Mouse (Mus musculus): Measurements from ENCODE around the gene Cpne6. TPM values are rescaled to one million over a fixed set of nuclear protein-coding genes. Genes with fewer than 3 reads are reported as not detected.

The Cpne6 gene
- polyA plus RNA-seq, 1 experiment from 2014 or later = not detected

DNA sequence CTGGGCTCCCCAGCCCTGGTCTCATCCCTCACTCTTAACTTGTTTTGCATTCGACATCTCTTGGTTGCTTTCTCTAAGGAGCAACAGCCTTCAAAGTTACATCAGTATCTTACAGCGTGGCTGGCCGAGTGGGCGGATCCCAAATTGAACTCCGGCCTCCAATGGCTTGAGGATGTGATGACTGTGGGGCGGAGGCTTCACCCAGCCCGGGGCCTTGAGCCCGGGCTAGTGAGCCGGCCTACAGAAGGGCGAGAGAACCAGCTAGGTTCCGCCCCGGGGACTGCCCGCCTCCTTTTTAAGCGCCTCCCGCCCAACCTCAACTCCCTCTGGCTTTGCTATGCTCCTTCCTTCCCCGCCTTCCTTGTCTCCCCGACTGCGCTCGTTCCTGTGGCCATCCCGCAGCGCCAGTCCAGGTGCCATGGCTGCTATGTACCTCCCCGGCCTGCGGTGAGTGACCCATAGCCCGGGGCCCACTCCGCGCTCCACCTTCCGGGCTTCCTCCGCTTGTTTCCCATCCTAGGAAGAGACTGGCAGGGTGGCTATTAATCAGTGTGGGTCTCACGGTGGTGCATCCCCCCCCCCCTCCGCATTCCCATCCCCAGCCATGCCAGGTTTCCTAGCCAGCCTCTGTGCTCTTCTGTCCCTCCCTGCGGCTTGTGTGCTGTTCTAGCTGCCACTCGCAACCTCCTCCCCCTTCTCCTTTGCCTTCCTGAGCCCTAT, 30.0 kb downstream of the Cpne6 start, which contains the start of gene Pck2:
TSS of gene Pck2 (plus strand) at position 200 of the 720 bp plus-strand sequence.
- no peaks in the 10 kb centered on the region for H3K9me3 ChIP-seq (replicated peaks)
- peak within 1 kb of the TSS; percentile 71 for H3K4me3 ChIP-seq
- H3K27ac ChIP-seq = peak within 1 kb of the TSS; percentile 87
- H3K4me1 ChIP-seq = peaks cover 51% of the 10 kb centered on the region
- peaks cover 30% of the 10 kb centered on the region for H3K36me3 ChIP-seq
- 0 out of 2 replicates have a peak, but pooled peaks cover 4% of the 10 kb centered on the region for H3K27me3 ChIP-seq (replicated peaks)
- peak within 1 kb of the TSS; percentile 87 for H3K9ac ChIP-seq
- peak within 1 kb of the TSS; percentile 89 for H3K4me2 ChIP-seq
- peak; percentile 98 for ATAC-seq
- WGBS (ENCODE audit: insufficient replicate concordance) = under 1% methylated on average over 32 of the region's 32 CpGs

- H3K4me1 ChIP-seq = peaks cover 51% of the 10 kb centered on the region
- peak; percentile 38 for ATAC-seq
- peak overlapping the region; percentile 87 for H3K27ac ChIP-seq
- H3K4me3 ChIP-seq = peak overlapping the region; percentile 71
- peak overlapping the region; percentile 87 for H3K9ac ChIP-seq
- H3K27me3 ChIP-seq (replicated peaks) = 0 out of 2 replicates have a peak, but pooled peaks cover 4% of the 10 kb centered on the region
- peak overlapping the region; percentile 89 for H3K4me2 ChIP-seq
- no peaks in the 10 kb centered on the region for H3K9me3 ChIP-seq (replicated peaks)
- peaks cover 37% of the 10 kb centered on the region for H3K36me3 ChIP-seq
- WGBS (ENCODE audit: insufficient replicate concordance) = under 1% methylated on average over 10 of the region's 10 CpGs
Measured at GRCm38 (mm10) chr14:55540787-55541321, 30.6 kb downstream of the Cpne6 start.

DNA sequence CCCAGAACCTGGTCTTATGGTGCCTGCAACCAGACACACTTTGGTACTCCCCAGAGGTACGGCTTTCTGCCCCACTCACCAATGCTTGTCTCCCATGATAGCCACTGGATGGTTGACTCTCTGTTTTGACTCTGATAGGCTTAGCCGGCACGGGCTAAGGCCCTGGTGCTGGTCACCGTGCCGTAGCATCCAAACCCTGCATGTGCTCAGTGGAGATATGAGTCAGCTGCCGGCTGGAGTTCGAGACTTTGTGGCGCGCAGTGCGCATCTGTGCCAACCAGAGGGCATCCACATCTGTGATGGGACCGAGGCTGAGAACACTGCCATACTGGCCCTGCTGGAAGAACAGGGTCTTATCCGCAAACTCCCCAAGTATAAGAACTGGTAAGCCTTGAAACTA, 32.0 kb downstream of the Cpne6 start:
- Histone ChIP-seq H3K4me1 (peaks cover 41% of the 10 kb centered on the region), H3K36me3 (peaks cover 50% of the 10 kb centered on the region), H3K27me3 (replicated peaks) (0 out of 2 replicates have a peak, but pooled peaks cover 4% of the 10 kb centered on the region), H3K27ac (peak overlapping the region; percentile 7; the same call in 1 of the 2 replicates), H3K4me2 (peak overlapping the region; percentile 89), H3K4me3 (no peak overlapping the region), H3K9me3 (replicated peaks) (no peaks in the 10 kb centered on the region), H3K9ac (0 out of 2 replicates have a peak overlapping the region, but pooled peaks have one; percentile 87)
- whole genome bisulfite sequencing (ENCODE audit: insufficient replicate concordance) = 87% methylated on average over 12 of the region's 12 CpGs
- no peak for ATAC-seq

DNA sequence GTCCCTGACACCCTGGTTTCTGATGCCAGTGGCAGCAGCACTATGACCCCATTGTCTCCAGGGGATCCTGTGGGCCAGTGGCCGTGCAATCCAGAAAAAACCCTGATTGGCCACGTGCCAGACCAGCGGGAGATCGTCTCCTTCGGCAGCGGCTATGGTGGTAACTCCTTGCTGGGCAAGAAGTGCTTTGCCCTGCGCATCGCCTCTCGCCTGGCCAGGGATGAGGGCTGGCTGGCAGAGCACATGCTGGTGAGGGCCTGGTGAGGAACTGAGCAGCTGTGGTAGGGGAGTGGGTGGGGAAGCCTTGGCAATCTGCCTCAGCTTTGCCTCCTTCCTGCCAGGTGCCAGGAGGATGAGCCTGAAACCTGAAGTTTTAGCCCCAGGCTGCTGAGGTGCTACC, 34.1 kb downstream of the Cpne6 start:
- Histone ChIP-seq H3K4me3 (no peak overlapping the region), H3K27me3 (replicated peaks) (no peaks in the 10 kb centered on the region), H3K27ac (no peak overlapping the region), H3K9ac (no peak overlapping the region), H3K36me3 (peaks cover 71% of the 10 kb centered on the region), H3K9me3 (replicated peaks) (no peaks in the 10 kb centered on the region), H3K4me1 (peaks cover 29% of the 10 kb centered on the region), H3K4me2 (no peak overlapping the region)
- ATAC-seq = no peak
- 91% methylated on average over 9 of the region's 9 CpGs for WGBS (ENCODE audit: insufficient replicate concordance)

DNA sequence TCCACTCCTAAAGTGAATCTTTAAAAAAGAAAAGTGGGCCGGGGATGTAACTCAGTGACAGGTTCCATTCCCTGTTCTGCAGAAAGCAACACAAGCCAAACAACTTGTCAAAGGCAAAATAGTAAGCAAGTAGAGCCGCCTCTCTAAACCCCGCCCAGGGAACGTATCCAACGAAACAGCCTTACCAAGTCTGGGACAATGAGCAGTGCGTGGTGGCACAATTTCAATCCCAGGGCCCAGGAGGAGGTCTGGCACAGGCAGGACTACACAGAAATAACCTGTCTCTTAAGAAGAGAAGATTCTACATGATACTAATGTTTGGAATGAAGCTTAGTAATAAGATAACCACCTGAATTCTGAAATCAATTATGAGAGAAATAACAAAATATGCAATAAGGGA, 39.9 kb downstream of the Cpne6 start:
- H3K4me2 ChIP-seq = no peak overlapping the region
- WGBS (ENCODE audit: insufficient replicate concordance) = 84% methylated on average over 6 of the region's 6 CpGs
- H3K36me3 ChIP-seq = peaks cover 55% of the 10 kb centered on the region
- ATAC-seq = no peak
- H3K9me3 ChIP-seq (replicated peaks) = no peaks in the 10 kb centered on the region
- H3K4me3 ChIP-seq = no peak overlapping the region
- peaks cover 14% of the 10 kb centered on the region for H3K4me1 ChIP-seq
- H3K9ac ChIP-seq = no peak overlapping the region
- no peak overlapping the region for H3K27ac ChIP-seq
- no peaks in the 10 kb centered on the region for H3K27me3 ChIP-seq (replicated peaks)

GRCm38 (mm10) chr14:55551347-55551746, 41.1 kb downstream of the Cpne6 start:
- Histone ChIP-seq H3K4me3 (no peak overlapping the region), H3K9ac (no peak overlapping the region), H3K9me3 (replicated peaks) (no peaks in the 10 kb centered on the region), H3K4me1 (peaks cover 25% of the 10 kb centered on the region), H3K36me3 (peaks cover 44% of the 10 kb centered on the region), H3K27ac (no peak overlapping the region), H3K4me2 (no peak overlapping the region), H3K27me3 (replicated peaks) (no peaks in the 10 kb centered on the region)
- no peak for ATAC-seq
- 74% methylated on average over 5 of the region's 5 CpGs for WGBS (ENCODE audit: insufficient replicate concordance)

- Histone ChIP-seq H3K4me3 (no peak overlapping the region), H3K9ac (no peak overlapping the region), H3K4me1 (peaks cover 30% of the 10 kb centered on the region), H3K27ac (no peak overlapping the region), H3K4me2 (no peak overlapping the region), H3K9me3 (replicated peaks) (no peaks in the 10 kb centered on the region), H3K36me3 (peaks cover 40% of the 10 kb centered on the region), H3K27me3 (replicated peaks) (no peaks in the 10 kb centered on the region)
- no peak for ATAC-seq
- 86% methylated on average over 8 of the region's 8 CpGs for WGBS (ENCODE audit: insufficient replicate concordance)
Measured at GRCm38 (mm10) chr14:55551794-55552193, 41.5 kb downstream of the Cpne6 start.

DNA sequence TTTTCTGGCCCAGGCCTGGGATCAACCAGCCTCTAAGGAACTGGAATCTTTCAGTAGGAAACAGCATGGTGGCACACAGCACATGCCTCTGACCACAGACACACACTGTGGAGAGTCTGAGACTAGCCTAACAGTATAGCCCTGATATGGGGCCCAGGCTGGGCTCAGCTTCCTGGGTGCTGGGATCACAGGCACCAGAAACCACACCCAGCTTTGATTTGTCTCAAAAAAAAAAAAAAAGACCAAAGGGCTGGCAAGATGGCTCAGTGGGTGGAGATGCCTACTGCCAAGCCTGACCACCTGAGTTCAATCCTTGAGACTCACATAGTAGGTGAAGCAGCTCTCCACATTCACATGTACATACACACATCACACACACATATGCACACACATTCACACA, 44.4 kb downstream of the Cpne6 start:
- no peak overlapping the region for H3K4me2 ChIP-seq
- ATAC-seq = no peak
- no peak overlapping the region for H3K9ac ChIP-seq
- H3K4me3 ChIP-seq = no peak overlapping the region
- peaks cover 53% of the 10 kb centered on the region for H3K4me1 ChIP-seq
- no peak overlapping the region for H3K27ac ChIP-seq
- H3K36me3 ChIP-seq = peaks cover 11% of the 10 kb centered on the region
- no peaks in the 10 kb centered on the region for H3K27me3 ChIP-seq (replicated peaks)
- H3K9me3 ChIP-seq (replicated peaks) = no peaks in the 10 kb centered on the region

DNA sequence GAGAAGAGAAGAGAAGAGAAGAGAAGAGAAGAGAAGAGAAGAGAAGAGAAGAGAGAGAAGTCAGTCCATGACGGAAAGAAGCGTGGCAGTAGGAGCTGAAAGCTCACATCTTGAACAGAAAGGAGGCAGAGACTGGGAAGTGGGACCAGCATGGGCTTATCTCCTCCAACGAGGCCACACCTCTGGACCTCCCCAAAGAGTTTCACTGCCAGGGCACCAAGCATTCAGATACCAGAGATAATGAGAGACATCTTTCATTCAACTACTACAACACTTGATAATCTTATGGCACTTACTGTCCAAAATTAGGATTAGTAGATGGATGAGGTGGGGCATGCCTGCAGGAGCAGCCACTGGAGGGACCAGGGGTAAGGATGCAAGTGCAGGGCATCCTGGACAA, 45.5 kb downstream of the Cpne6 start:
- Histone ChIP-seq H3K4me2 (no peak overlapping the region), H3K27ac (no peak overlapping the region), H3K4me1 (peaks cover 53% of the 10 kb centered on the region), H3K4me3 (no peak overlapping the region), H3K36me3 (no peaks in the 10 kb centered on the region; the same call in 1 of the 2 replicates), H3K27me3 (replicated peaks) (no peaks in the 10 kb centered on the region), H3K9ac (no peak overlapping the region), H3K9me3 (replicated peaks) (no peaks in the 10 kb centered on the region)
- 55% methylated on average over 3 of the region's 3 CpGs for WGBS (ENCODE audit: insufficient replicate concordance)
- no peak for ATAC-seq

- Histone ChIP-seq H3K27ac (peak overlapping the region; percentile 99), H3K36me3 (peaks cover 3% of the 10 kb centered on the region), H3K4me1 (peaks cover 65% of the 10 kb centered on the region), H3K9me3 (replicated peaks) (no peaks in the 10 kb centered on the region), H3K9ac (0 out of 2 replicates have a peak overlapping the region, but pooled peaks have one; percentile 17), H3K4me2 (no peak overlapping the region), H3K4me3 (no peak overlapping the region), H3K27me3 (replicated peaks) (no peaks in the 10 kb centered on the region)
- WGBS (ENCODE audit: insufficient replicate concordance) = 20% methylated on average over 5 of the region's 5 CpGs
- ATAC-seq = no peak
Measured at GRCm38 (mm10) chr14:55557003-55557402, 46.8 kb downstream of the Cpne6 start.

GRCm38 (mm10) chr14:55557587-55557986, 47.3 kb downstream of the Cpne6 start:
- Histone ChIP-seq H3K4me3 (no peak overlapping the region), H3K4me2 (no peak overlapping the region), H3K9ac (peak overlapping the region; percentile 50; the same call in 1 of the 2 replicates), H3K27ac (peak overlapping the region; percentile 99), H3K36me3 (peaks cover 9% of the 10 kb centered on the region), H3K9me3 (replicated peaks) (no peaks in the 10 kb centered on the region), H3K27me3 (replicated peaks) (no peaks in the 10 kb centered on the region), H3K4me1 (peaks cover 71% of the 10 kb centered on the region)
- WGBS (ENCODE audit: insufficient replicate concordance) = 84% methylated on average over 3 of the region's 3 CpGs
- ATAC-seq = no peak

DNA sequence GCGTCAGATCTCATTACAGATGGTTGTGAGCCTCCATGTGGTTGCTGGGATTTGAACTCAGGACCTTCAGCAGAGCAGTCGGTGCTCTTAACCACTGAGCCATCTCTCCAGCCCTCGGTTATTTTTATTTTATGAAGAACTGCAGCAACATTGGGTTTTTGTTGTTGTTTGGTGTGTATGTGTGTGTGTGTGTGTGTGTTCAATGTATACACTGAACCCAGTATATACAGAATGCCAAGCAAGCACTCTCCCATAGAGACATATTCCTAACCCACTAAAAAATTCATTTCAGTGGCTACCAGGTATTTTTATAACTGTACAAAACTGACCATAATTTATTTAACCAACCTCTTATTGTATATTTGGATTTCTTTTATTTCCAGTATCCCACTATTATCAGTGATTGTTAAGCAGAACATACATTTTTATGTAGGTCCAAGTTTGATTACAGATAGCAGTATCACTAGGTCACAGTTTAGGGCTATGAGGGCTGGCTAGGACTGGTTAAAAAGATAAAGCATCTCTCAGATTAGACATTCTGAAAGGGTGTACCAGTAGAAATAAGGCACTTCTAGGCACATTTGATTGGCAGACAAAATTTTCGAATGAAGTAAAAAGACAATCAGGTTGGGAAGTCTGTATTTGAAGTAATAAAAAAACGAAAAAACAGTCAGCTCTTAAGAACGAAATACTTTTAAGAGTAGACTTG, 48.6 kb downstream of the Cpne6 start:
- peak; percentile 44 for ATAC-seq
- Histone ChIP-seq H3K9ac (peak overlapping the region; percentile 92), H3K4me1 (peaks cover 74% of the 10 kb centered on the region), H3K27me3 (replicated peaks) (no peaks in the 10 kb centered on the region), H3K36me3 (peaks cover 22% of the 10 kb centered on the region), H3K4me2 (peak overlapping the region; percentile 90), H3K4me3 (peak overlapping the region; percentile 73), H3K27ac (peak overlapping the region; percentile 99), H3K9me3 (replicated peaks) (no peaks in the 10 kb centered on the region)
- 33% methylated on average over 6 of the region's 6 CpGs for WGBS (ENCODE audit: insufficient replicate concordance)

All from liver, embryonic 12.5 days (tissue).